Mouse (Mus musculus) E14TG2a.4 (cell line): Measurements from ENCODE around the gene Slc25a12.

Source experiments
- CTCF ChIP-seq: conservative IDR thresholded peaks from 2 replicates; pipeline ENCODE4 v1.5.1; 2014; ENCODE audit warnings: low read length
- NANOG ChIP-seq: IDR thresholded peaks from 2 replicates; pipeline ENCODE4 v1.6.1; 2014; ENCODE audit warnings: borderline replicate concordance, low read length, mixed read lengths

DNA sequence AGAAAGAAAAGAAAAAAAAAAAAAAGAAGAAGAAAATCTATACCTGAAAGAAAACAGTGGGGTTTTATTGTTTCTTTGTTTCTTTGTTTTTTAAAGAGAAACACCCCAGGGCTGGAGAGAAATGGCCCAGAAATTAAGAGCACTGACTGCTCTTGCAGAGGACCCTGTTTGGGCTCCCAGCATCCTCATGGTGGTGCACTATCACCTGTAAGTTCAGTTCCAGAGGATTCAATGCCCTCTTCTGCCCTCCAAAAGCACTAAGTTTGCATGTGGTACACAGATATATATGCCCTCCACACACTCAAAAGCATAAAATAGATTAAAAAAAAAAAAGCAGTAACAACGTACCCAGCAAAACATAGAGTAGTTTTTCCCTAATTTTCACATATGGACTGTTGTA lies 68.8 kb downstream of the Slc25a12 start:
- TF ChIP-seq CTCF (no peak), NANOG (no peak)
